Comparison of ENCODE assay signal across 12 mouse cellular contexts in the genomic region with DNA sequence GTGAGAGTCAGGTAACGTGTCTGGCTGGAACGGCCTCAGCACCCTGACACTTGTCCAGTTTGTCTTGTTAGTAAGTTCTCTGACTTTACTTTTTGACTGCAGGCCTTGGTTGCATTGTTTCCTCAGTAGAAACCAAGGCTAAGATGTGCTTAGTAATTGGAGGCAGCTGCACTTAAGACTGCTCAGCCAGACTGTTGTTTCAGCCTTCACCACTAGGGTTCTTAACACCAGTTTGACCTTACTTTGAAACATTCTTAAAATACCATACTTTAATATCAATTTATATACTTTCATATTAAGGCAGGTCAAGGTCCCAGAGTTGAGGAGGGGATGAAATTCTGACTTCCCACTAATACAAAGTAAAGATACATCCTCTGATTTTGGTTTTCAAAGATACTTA.
DNase-seq lines count a peak whose midpoint lies in the region; ATAC-seq and TF ChIP-seq lines count a peak whose summit lies in the region.
"Had no signal": no experiment of that assay in that cellular context is flagged by ENCODE, and none has a peak within 500 bp of the region (broad histone marks: within the 10 kb centered on the region; RNA-seq: fewer than 3 reads in every experiment).

No protein-coding gene starts in this region.

- H3K9me3 ChIP-seq in lung, embryonic 14.5 days (ENCODE audit: low read depth, low read length) = no peaks in the 10 kb centered on the region
- H3K9me3 ChIP-seq: embryonic facial prominence, embryonic 15.5 days had no signal

- no peak overlapping the region for H3K4me2 ChIP-seq in lung, embryonic 14.5 days
- H3K4me2 ChIP-seq: embryonic facial prominence, embryonic 15.5 days had no signal

- no peaks in the 10 kb centered on the region for H3K36me3 ChIP-seq in lung, embryonic 14.5 days (ENCODE audit: insufficient read depth)
- H3K36me3 ChIP-seq: embryonic facial prominence, embryonic 15.5 days had no signal

- H3K27me3 ChIP-seq in lung, embryonic 14.5 days (ENCODE audit: insufficient read depth, low read length) = no peaks in the 10 kb centered on the region
- H3K27me3 ChIP-seq in Patski = no peaks in the 10 kb centered on the region
- no peaks in the 10 kb centered on the region for H3K27me3 ChIP-seq in cerebellum, adult 2 months (ENCODE audit: control insufficient read depth, insufficient read depth, low read length)
- H3K27me3 ChIP-seq: embryonic facial prominence, embryonic 15.5 days had no signal

- no peak overlapping the region for H3K4me3 ChIP-seq in lung, embryonic 14.5 days (ENCODE audit: low read depth, low read length)
- no peak overlapping the region for H3K4me3 ChIP-seq in cerebellum, adult 2 months (replicated peaks; ENCODE audit: insufficient read depth, low read depth, low read length)
- H3K4me3 ChIP-seq: embryonic facial prominence, embryonic 15.5 days had no signal

- no peak overlapping the region for H3K9ac ChIP-seq in lung, embryonic 14.5 days
- H3K9ac ChIP-seq: embryonic facial prominence, embryonic 15.5 days had no signal

- 45% methylated on average over 2 of the region's 2 CpGs for WGBS in lung, embryonic 14.5 days
- WGBS in cerebellum, adult 2 months = 94% methylated on average over 2 of the region's 2 CpGs

- CTCF ChIA-PET in Patski (lab: Charles Lee) = no interaction called here

- TF ChIP-seq POLR2A in cerebellum, adult 2 months (IDR thresholded peaks at IDR 0.05; ENCODE audit: borderline replicate concordance, insufficient read depth, low read length) = no peak

- peaks cover 19% of the 10 kb centered on the region for H3K4me1 ChIP-seq in lung, embryonic 14.5 days (ENCODE audit: insufficient read depth)
- H3K4me1 ChIP-seq in cerebellum, adult 2 months (ENCODE audit: control insufficient read depth, insufficient read depth, low read length) = peaks cover 9% of the 10 kb centered on the region; the same call in 1 of the 2 replicates

- POLR2A ChIA-PET in Patski (lab: Charles Lee) = no interaction called here

- no peak for ATAC-seq in lung, embryonic 14.5 days (ENCODE audit: insufficient read depth)
- no peak for ATAC-seq in Patski

- no peak overlapping the region for H3K27ac ChIP-seq in lung, embryonic 14.5 days (ENCODE audit: low read depth)
- no peak overlapping the region for H3K27ac ChIP-seq in cerebellum, adult 2 months (ENCODE audit: insufficient read depth, low read length)
- H3K27ac ChIP-seq: embryonic facial prominence, embryonic 15.5 days had no signal

- DNase-seq in embryo, embryonic 10 days (ENCODE audit: low spot score) = peak; percentile 73
- DNase-seq in embryo, embryonic 11 days = no peak
- peak; percentile 77 for DNase-seq in lung, embryonic 14.5 days
- DNase-seq in lung, postnatal 4 days = no peak
- DNase-seq in Patski (ENCODE audit: low read depth, low spot score) = no peak
- peak; percentile 35 for DNase-seq in induced T-regulatory cell, adult 2 months (ENCODE audit: low read depth)
- no peak for DNase-seq in cerebellum, adult 2 months
- no peak for DNase-seq in urinary bladder, postnatal 14 days (ENCODE audit: low spot score)
- DNase-seq: B cell, adult 2 months; kidney, adult 11 months; thymus, postnatal 4 days had no signal

- in situ Hi-C loops in Patski (cut with MboI; ENCODE audit: low pct_unique_long_range_greater_than_20kb) = no loop called here

- peak; percentile 56 for TF ChIP-seq CTCF in lung, embryonic 14.5 days (IDR thresholded peaks at IDR 0.05; ENCODE audit: low read depth)
- peak; percentile 36 for TF ChIP-seq CTCF in Patski (IDR thresholded peaks at IDR 0.05)
- no peak for TF ChIP-seq CTCF in cerebellum, adult 2 months (IDR thresholded peaks at IDR 0.05; ENCODE audit: borderline replicate concordance, insufficient read depth, low read depth, low read length)

Comparison
In these comparisons a context has a peak if more than half of its experiments do, and no peak if none do; other contexts are left out.
1. DNase-seq: peak in embryo, embryonic 10 days (single experiment), lung, embryonic 14.5 days (single experiment) and induced T-regulatory cell, adult 2 months (single experiment); none in embryo, embryonic 11 days (single experiment), lung, postnatal 4 days (0 of 2), Patski (single experiment), cerebellum, adult 2 months (0 of 2) and urinary bladder, postnatal 14 days (single experiment).